Mouse (Mus musculus) neural tube, embryonic 14.5 days (tissue): ENCODE data around the gene Wdr59. TPM values are rescaled to one million over a fixed set of nuclear protein-coding genes. Genes with fewer than 3 reads are reported as not detected.

ENCODE experiments used
- ATAC-seq: fragments of 200-750 bp; cut with Nextera tagmentation; 2 replicates; pipeline ENCODE4 v1.8.0; 2017; ENCODE audit warnings: low read depth, mild to moderate bottlenecking, moderate TSS enrichment, moderate library complexity
- H3K27ac ChIP-seq: fragments of 300-500 bp; sonication (generic); 2 replicates; pipeline ENCODE4 v1.5.1; 2014; ENCODE audit warnings: low read depth, mild to moderate bottlenecking, control low read depth, low read length, moderate library complexity, mixed read lengths
- H3K27me3 ChIP-seq: fragments of 300-500 bp; sonication (generic); 2 replicates; pipeline ENCODE4 v1.6.1; 2014; ENCODE audit warnings: low read length; ENCODE audit not compliant: control insufficient read depth, insufficient read depth
- H3K36me3 ChIP-seq: fragments of 300-500 bp; sonication (generic); 2 replicates; pipeline ENCODE4 v1.6.1; 2014; ENCODE audit warnings: low read length, mixed read lengths; ENCODE audit not compliant: control insufficient read depth, insufficient read depth
- H3K4me1 ChIP-seq: fragments of 300-500 bp; sonication (generic); 2 replicates; pipeline ENCODE4 v1.6.1; 2014; ENCODE audit warnings: low read length; ENCODE audit not compliant: control insufficient read depth, insufficient read depth
- H3K4me2 ChIP-seq: fragments of 300-500 bp; sonication (generic); 2 replicates; pipeline ENCODE4 v1.6.1; 2014; ENCODE audit warnings: mild to moderate bottlenecking, low read depth, low read length, control low read depth
- H3K4me3 ChIP-seq: fragments of 300-500 bp; sonication (generic); 2 replicates; pipeline ENCODE4 v1.5.1; 2014; ENCODE audit warnings: low read depth, low read length, control low read depth, mixed read lengths
- H3K9ac ChIP-seq: fragments of 300-500 bp; sonication (generic); replicated peaks from 2 replicates; pipeline ENCODE4 v1.6.1; 2014; ENCODE audit warnings: low read depth, mild to moderate bottlenecking, control low read depth, low read length, mixed read lengths
- H3K9me3 ChIP-seq: fragments of 300-500 bp; sonication (generic); 2 replicates; pipeline ENCODE4 v1.6.1; 2016; ENCODE audit warnings: low read length; ENCODE audit not compliant: control insufficient read depth
- WGBS: fragments of 180-500 bp; shearing (Covaris S2); extraction: QIAGEN DNeasy Blood & Tissue Kit; methylation state at CpG from one replicate; pipeline ENCODE4 v1.1.7; 2014; 5-methylcytosine and 5-hydroxymethylcytosine counted together
- polyA plus RNA-seq: library from polyadenylated mRNA; unstranded; fragments of >200 nt; fragmentation: Nextera tagmentation; extraction: Ambion mirVana; gene quantifications from 2 replicates; pipeline ENCODE4 v1.2.1, GENCODE M21; 2014

The Wdr59 gene
- polyA plus RNA-seq, 1 experiment from 2014 or later: 8.5 TPM

- Histone ChIP-seq H3K27ac (no peak overlapping the region), H3K27me3 (no peaks in the 10 kb centered on the region), H3K9me3 (no peaks in the 10 kb centered on the region), H3K4me3 (peak overlapping the region; percentile 96; the same call in 1 of the 2 replicates), H3K36me3 (no peaks in the 10 kb centered on the region), H3K9ac (no peak overlapping the region), H3K4me2 (peak overlapping the region; percentile 94; the same call in 1 of the 2 replicates), H3K4me1 (peaks cover 26% of the 10 kb centered on the region)
- no peak for ATAC-seq
- WGBS: 48% methylated on average over 5 of the region's 5 CpGs
These were observed 13.6 kb upstream of the Wdr59 start for GRCm38 (mm10) chr8:111535491-111535890.

GRCm38 (mm10) chr8:111533503-111533902 is 11.6 kb upstream of the Wdr59 start:
- Histone ChIP-seq H3K4me1 (peaks cover 6% of the 10 kb centered on the region), H3K9ac (no peak overlapping the region), H3K36me3 (no peaks in the 10 kb centered on the region), H3K27ac (no peak overlapping the region), H3K4me2 (no peak overlapping the region), H3K27me3 (no peaks in the 10 kb centered on the region), H3K9me3 (no peaks in the 10 kb centered on the region), H3K4me3 (no peak overlapping the region)
- WGBS: 69% methylated on average over 4 of the region's 4 CpGs
- ATAC-seq: no peak

GRCm38 (mm10) chr8:111531621-111532020 is 9.7 kb upstream of the Wdr59 start:
- no peak overlapping the region for H3K4me2 ChIP-seq
- WGBS: 85% methylated on average over 17 of the region's 17 CpGs
- no peak overlapping the region for H3K4me3 ChIP-seq
- ATAC-seq: no peak
- H3K36me3 ChIP-seq: no peaks in the 10 kb centered on the region
- no peaks in the 10 kb centered on the region for H3K4me1 ChIP-seq
- no peaks in the 10 kb centered on the region for H3K27me3 ChIP-seq
- no peak overlapping the region for H3K9ac ChIP-seq
- H3K27ac ChIP-seq: no peak overlapping the region
- H3K9me3 ChIP-seq: no peaks in the 10 kb centered on the region

GRCm38 (mm10) chr8:111531191-111531590 is 9.3 kb upstream of the Wdr59 start:
- H3K4me2 ChIP-seq: no peak overlapping the region
- 82% methylated on average over 12 of the region's 12 CpGs for WGBS
- H3K27me3 ChIP-seq: no peaks in the 10 kb centered on the region
- no peaks in the 10 kb centered on the region for H3K4me1 ChIP-seq
- no peak overlapping the region for H3K27ac ChIP-seq
- H3K9ac ChIP-seq: no peak overlapping the region
- no peak overlapping the region for H3K4me3 ChIP-seq
- no peaks in the 10 kb centered on the region for H3K9me3 ChIP-seq
- ATAC-seq: no peak
- H3K36me3 ChIP-seq: no peaks in the 10 kb centered on the region

GRCm38 (mm10) chr8:111528071-111528470 is 6.2 kb upstream of the Wdr59 start:
- no peaks in the 10 kb centered on the region for H3K4me1 ChIP-seq
- no peak overlapping the region for H3K27ac ChIP-seq
- H3K9ac ChIP-seq: no peak overlapping the region
- no peak for ATAC-seq
- no peaks in the 10 kb centered on the region for H3K36me3 ChIP-seq
- H3K4me2 ChIP-seq: no peak overlapping the region
- no peaks in the 10 kb centered on the region for H3K27me3 ChIP-seq
- no peak overlapping the region for H3K4me3 ChIP-seq
- 85% methylated on average over 5 of the region's 5 CpGs for WGBS
- H3K9me3 ChIP-seq: no peaks in the 10 kb centered on the region

- H3K4me2 ChIP-seq: no peak overlapping the region
- no peak overlapping the region for H3K27ac ChIP-seq
- no peak overlapping the region for H3K9ac ChIP-seq
- ATAC-seq: no peak
- no peak overlapping the region for H3K4me3 ChIP-seq
- no peaks in the 10 kb centered on the region for H3K9me3 ChIP-seq
- no peaks in the 10 kb centered on the region for H3K27me3 ChIP-seq
- 66% methylated on average over 8 of the region's 8 CpGs for WGBS
- no peaks in the 10 kb centered on the region for H3K36me3 ChIP-seq
- no peaks in the 10 kb centered on the region for H3K4me1 ChIP-seq
These were observed 5.3 kb upstream of the Wdr59 start for GRCm38 (mm10) chr8:111527149-111527548.

GRCm38 (mm10) chr8:111526403-111527024 is 4.6 kb upstream of the Wdr59 start:
- no peak for ATAC-seq
- H3K9ac ChIP-seq: no peak overlapping the region
- no peaks in the 10 kb centered on the region for H3K9me3 ChIP-seq
- no peaks in the 10 kb centered on the region for H3K27me3 ChIP-seq
- no peaks in the 10 kb centered on the region for H3K4me1 ChIP-seq
- no peak overlapping the region for H3K27ac ChIP-seq
- no peaks in the 10 kb centered on the region for H3K36me3 ChIP-seq
- H3K4me3 ChIP-seq: no peak overlapping the region
- WGBS: 79% methylated on average over 6 of the region's 6 CpGs
- no peak overlapping the region for H3K4me2 ChIP-seq

GRCm38 (mm10) chr8:111517466-111517865 is 4.4 kb downstream of the Wdr59 start:
- 0 out of 2 replicates have a peak, but pooled peaks cover 6% of the 10 kb centered on the region for H3K4me1 ChIP-seq
- no peaks in the 10 kb centered on the region for H3K36me3 ChIP-seq
- no peak overlapping the region for H3K4me2 ChIP-seq
- no peak overlapping the region for H3K9ac ChIP-seq
- ATAC-seq: no peak
- no peaks in the 10 kb centered on the region for H3K9me3 ChIP-seq
- 98% methylated on average over 2 of the region's 2 CpGs for WGBS
- no peak overlapping the region for H3K27ac ChIP-seq
- H3K4me3 ChIP-seq: no peak overlapping the region
- H3K27me3 ChIP-seq: no peaks in the 10 kb centered on the region

GRCm38 (mm10) chr8:111516451-111517035 is 5.3 kb downstream of the Wdr59 start:
- no peak overlapping the region for H3K27ac ChIP-seq
- no peaks in the 10 kb centered on the region for H3K27me3 ChIP-seq
- no peak for ATAC-seq
- no peaks in the 10 kb centered on the region for H3K9me3 ChIP-seq
- no peak overlapping the region for H3K9ac ChIP-seq
- 0 out of 2 replicates have a peak, but pooled peaks cover 6% of the 10 kb centered on the region for H3K4me1 ChIP-seq
- H3K4me2 ChIP-seq: no peak overlapping the region
- WGBS: 80% methylated on average over 7 of the region's 7 CpGs
- H3K36me3 ChIP-seq: no peaks in the 10 kb centered on the region
- no peak overlapping the region for H3K4me3 ChIP-seq
